Mouse (Mus musculus): Measurements from ENCODE around the gene Atad3a.
"Not testable (repeated sequence)": the region's sequence is repeated elsewhere in the genome, so short reads cannot be mapped to it uniquely, and the experiment has no call there.

Atad3a gene

DNA sequence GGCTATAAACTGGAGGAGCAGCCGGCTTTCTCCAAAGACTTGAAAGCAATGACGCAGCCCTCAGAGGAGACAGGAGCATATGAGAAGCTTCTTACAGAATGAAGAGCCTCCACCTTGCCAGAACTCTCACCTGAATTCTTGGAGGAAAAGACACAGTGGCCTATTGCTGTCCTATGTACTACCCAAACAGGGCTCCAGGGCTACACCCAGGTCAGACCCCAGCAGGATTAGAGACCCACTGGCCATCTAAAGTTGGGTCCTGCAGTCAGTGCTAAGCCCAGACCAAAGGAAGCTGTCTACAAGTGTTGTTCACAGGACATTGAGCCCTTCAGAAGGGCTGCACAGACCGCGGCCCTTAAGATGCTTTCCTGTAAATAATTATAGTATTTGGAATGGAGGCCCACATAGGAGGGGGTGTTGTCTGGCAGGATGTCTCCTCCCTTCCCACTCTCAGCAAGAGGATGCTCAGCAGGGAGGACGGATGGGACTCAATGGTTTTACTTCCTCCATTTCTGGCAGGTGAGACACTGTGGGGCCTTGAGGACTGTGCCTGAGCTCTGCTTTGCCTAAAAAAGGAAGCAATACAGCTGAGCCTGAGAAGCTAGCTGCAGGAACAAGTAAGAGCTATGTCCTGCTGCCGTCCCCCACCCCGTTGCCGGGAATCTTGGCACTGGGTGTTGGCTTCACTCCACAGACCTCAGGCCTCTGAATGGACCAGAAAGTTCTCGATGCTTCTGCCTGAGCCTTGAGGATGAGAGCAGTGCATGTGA is 14.3 kb upstream of the Atad3a start:
- DNase-seq, result no peak

GRCm38 (mm10) chr4:155774280-155774754 is 13.4 kb upstream of the Atad3a start, which contains the start of gene Vwa1:
Vwa1 (minus strand) TSS chr4:155774698.
- peak; percentile 91 for DNase-seq

- no peak for DNase-seq
Observed at GRCm38 (mm10) chr4:155773335-155774078, 12.6 kb upstream of the Atad3a start.

DNA sequence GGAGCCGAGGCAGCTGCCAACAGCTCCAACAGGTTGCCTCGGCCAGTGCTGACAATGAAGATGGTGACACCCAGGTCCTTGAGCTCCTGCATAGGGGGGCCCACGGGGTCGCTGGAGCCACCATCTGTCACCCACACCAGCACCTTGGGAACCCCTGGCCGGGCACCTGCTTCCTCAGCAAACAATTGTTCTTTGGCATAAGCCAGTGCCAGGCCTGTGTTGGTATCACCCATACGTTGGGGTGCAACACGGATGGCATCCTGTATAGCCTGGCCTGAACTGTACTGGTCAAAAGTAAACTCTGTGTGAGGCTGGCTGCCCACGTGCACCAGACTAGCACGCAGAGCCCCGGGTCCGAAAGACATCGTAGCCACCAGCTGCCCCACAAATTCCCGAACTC is 11.9 kb upstream of the Atad3a start:
- DNase-seq, result no peak

DNA sequence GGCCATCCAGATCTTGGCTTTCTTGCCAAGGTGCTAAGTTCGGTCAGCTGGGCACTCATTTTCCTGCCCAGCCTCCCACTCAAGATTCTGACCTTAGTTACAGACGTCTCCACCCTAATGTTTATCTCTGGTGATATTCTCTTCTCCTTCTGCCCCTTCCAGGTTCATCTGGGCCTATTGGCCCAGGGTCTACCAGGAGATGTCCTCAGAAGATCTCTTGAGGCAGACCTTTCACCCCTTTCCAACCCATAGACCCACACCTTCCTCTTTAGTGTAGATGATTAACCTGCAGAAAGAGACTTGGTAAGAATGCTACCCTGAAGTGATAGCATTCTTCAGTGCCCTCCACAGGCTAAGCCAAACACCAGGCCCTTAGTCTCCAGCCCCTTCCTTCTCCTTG is 10.8 kb upstream of the Atad3a start:
- no peak for DNase-seq

DNA sequence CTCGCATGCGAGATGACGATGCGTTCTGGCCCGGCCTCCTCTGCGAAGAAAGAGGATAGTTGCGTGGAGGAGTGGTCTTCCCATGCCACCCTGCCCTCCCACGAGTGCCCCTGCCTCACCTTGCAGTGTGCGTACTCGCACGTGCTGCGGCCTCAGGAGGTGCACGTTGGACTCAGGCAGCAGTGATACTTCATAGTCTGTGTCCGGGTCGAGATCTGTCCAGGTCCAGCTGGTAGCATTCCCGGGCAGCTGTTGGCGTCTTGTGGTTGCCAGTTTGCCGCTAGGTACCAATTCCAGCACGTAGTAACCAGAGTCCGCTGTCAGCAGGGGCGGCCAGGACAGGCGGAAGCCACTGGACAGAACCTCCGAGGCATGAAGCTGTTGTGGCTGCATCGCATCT is 9.7 kb upstream of the Atad3a start:
- DNase-seq, result no peak

GRCm38 (mm10) chr4:155769880-155770512 is 9.1 kb upstream of the Atad3a start:
- peak; percentile 91 for DNase-seq

DNA sequence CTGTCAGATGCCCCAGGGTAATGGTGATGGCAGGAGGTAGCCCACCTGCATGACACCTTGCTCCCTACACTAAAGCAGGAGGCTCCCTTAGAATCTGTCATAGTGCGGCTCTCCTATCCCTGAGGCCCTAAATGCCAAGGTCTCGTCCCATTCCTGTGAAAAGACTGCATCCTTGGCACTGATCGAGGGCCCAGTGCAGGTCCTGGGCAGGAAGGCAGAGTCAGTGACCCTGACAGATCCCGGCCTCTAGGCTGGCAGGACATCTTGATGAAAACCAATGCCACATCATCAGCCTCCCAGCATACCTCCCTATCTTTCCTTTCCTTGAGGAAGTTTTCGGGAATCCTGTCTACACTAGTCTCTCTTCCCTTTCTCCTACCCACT is 8.6 kb upstream of the Atad3a start:
- DNase-seq, result no peak

DNA sequence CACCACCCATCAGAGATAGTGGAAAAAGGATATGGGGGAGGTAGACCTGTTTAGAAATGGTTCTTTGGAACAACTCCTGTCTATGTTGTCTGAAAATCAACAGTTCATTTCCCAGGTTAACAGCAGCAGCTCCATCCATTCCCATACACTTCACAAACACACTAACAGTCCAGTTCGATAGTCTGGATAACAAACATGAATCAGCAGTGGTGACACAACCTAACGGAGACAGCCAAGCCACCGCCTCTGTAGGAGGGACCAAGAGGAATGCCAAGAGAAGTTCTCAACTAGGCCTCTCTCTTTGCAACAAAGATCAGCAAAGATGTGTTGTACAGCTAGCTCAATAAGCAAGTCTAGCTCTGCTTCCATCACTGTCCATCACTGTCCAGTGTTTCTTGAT is 1.5 kb upstream of the Atad3a start:
- DNase-seq, result no peak

GRCm38 (mm10) chr4:155761356-155762099 is 635 bp upstream of the Atad3a start:
- no peak for DNase-seq

GRCm38 (mm10) chr4:155759862-155760612 is 856 bp downstream of the Atad3a start:
- peak; percentile 49 for DNase-seq

DNA sequence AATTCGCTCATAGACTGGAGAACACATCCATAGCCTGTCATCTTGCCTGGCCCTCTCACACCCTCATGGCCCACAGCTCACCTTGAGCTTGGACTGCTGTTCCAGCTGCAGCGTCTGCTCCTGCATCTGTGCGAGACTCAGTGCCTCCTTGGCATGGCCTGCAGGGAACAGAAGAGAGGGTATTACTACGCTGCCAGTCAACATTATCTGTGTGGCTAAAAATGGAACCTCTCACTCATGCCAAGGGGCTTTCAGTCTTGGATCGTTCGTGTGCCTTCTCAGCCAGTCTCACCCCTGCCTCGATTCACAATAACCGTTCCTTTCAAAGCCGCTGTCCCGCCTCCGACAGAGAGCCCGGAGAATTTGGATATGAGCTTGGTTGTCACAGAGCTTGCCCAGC is 3.9 kb downstream of the Atad3a start:
- DNase-seq, result no peak

DNA sequence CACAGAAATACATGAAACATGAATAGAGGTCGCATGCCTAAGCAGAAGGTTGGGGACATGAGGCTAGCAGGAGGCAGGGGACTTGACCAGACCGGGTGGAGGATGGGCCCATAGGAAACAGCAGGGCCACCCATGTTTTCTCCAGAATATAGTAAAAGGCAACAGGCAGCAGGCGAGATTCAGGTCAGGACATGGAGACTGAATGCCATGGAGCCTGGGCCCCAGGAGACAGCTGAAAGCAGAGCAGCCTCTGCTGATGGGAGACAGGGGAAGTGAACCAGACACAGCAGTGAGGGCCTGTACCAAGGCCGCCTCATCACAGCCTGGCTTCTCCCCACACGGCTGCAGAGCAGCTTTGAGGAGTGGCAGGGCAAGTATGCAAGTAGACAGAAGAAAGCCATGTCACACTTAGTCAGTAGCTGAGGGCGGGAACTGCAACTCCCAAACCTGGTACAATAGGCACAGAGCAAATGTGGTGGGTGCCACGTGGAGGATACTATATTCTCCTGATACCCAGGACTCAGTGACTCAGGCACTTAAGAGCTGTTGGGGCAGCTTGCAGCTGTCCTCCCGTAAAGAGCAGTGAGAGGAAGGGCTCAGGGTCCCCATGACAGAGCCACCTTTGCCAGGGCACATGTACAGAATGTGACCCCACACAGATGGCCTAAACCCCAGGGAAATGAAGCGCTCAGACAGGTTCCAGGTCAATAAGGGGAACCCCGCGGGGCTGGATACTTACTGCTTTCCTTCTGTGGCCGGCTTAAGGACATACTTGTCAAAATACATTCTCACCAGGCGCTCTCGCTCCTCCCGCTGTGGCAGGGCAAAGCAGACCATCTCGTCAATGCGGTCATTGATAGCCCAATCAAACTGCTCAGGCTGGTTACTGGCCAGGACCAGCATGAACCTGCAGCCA is 14.1 kb downstream of the Atad3a start:
- no peak for DNase-seq

- no peak for DNase-seq
Observed at GRCm38 (mm10) chr4:155746036-155746548, 14.8 kb downstream of the Atad3a start.

- no peak for DNase-seq
Observed at GRCm38 (mm10) chr4:155745136-155745535, 15.8 kb downstream of the Atad3a start.

- DNase-seq, result no peak
Observed at GRCm38 (mm10) chr4:155744474-155744873, 16.4 kb downstream of the Atad3a start.

DNA sequence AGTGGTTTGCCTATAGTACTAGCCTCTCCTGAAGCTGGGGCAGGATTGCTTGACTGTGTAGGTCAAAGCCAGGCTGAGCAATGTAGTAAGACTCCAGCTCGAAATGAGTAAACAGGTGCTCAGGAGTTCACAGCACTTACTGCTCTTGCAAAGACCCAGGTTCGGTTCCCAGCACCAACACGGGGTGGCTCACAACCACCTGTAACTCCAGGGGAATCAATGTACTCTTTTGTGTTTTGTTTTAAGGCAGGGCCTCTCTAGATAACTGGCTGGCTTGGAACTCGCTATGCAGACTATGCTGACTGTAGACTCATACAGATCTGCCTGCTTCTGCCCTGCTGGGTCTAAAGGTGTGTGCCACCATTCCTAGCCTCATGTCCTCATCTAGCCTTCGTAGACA is 18.2 kb downstream of the Atad3a start:
- DNase-seq, result no peak

DNA sequence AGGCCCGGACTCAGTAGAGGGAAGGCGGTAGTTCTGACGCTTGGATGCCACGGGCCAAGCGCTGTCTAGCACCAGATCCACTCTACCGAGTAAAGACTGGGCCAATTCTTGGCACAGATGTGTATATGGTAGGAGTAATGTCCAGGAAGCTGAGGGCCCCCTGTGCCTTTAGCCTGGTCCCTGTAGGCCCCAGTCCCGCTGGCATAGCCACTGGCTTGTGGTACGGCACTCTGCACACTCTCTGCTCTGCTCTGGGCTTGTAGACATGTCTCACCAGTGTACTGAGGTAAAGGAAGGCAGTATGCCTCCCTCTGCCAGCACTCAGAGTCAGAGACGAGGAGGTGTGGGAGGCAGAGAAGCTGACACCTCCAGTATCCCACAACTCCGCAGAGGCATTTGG is 20.2 kb downstream of the Atad3a start:
- not testable (repeated sequence) for DNase-seq

GRCm38 (mm10) chr4:155739741-155740636 is 20.9 kb downstream of the Atad3a start:
- DNase-seq, result no peak

DNA sequence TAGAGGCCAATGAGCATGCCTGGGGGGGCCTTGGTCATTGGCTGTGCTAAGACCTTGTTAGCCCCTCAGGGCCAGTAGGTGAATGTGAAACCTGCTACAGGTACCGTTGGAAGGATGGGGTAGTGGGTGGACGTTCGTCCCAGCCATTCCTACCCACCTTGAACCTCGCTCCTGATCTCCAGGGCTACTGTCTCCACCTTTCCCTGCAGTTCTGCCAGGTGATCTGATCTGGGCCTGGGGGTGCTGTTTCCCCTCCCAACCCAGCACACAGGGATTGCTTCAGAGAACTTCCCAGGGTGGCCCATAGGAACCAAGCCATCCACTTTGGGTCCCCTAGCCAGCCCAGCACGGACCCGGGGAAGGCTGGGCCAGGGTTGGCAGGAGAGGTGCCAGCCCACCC is 21.7 kb downstream of the Atad3a start:
- DNase-seq, result no peak

Data from liver (tissue).